Mouse (Mus musculus): ENCODE measurements around the gene Traf3ip3.

DNA sequence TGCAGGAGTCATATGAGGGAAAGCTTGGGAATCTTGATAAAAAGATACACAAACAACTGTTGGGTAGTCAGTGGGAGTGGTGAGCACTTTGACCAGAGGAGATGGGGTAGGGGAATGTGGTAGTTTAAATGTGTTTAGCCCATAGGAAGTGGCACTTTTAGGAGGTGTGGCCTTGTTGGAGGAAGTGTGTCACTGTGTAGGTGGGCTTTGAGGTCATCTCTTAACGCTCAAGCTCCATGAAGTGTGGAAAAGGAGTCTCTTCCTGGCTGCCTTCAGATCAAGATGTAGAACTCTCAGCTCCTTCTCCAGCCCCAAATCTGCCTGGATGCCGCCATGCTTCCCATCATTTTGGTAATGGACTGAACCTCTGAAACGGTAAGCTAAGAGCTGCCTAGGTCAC is 6.0 kb upstream of the Traf3ip3 start, which contains the start of gene Lamb3:
- TF ChIP-seq CTCF (IDR thresholded peaks at IDR 0.05) (no peak), EP300 (IDR thresholded peaks at IDR 0.05) (no peak)

Data from lung, postnatal 0 days (tissue).